9 mouse cellular contexts compared by ENCODE assay signal in genomic region chr4:130896372-130896771, GRCm38 (mm10). TPM values are rescaled to one million over a fixed set of nuclear protein-coding genes. Genes with fewer than 3 reads are reported as not detected.
DNase-seq lines count a peak whose midpoint lies in the region; ATAC-seq and TF ChIP-seq lines count a peak whose summit lies in the region.
"Had no signal": no experiment of that assay in that cellular context is flagged by ENCODE, and none has a peak within 500 bp of the region (broad histone marks: within the 10 kb centered on the region; RNA-seq: fewer than 3 reads in every experiment).

No protein-coding gene starts in this region.

- peaks cover 3% of the 10 kb centered on the region; the same call in 1 of the 2 replicates for H3K27me3 ChIP-seq in heart, embryonic 11.5 days (ENCODE audit: control insufficient read depth, insufficient read depth, low read length)
- 0 out of 2 replicates have a peak, but pooled peaks cover 4% of the 10 kb centered on the region for H3K27me3 ChIP-seq in liver, postnatal 0 days (ENCODE audit: insufficient read depth, low read length)
- no peaks in the 10 kb centered on the region for H3K27me3 ChIP-seq in intestine, embryonic 15.5 days (replicated peaks)

- H3K27ac ChIP-seq in heart, embryonic 11.5 days (ENCODE audit: low read depth, low read length) = no peak overlapping the region
- no peak overlapping the region for H3K27ac ChIP-seq in cortical plate, adult 2 months (ENCODE audit: insufficient read depth, low read length)
- H3K27ac ChIP-seq in liver, postnatal 0 days (ENCODE audit: low read depth) = no peak overlapping the region
- H3K27ac ChIP-seq in intestine, embryonic 15.5 days = no peak overlapping the region

- TF ChIP-seq EP300 in liver, postnatal 0 days (IDR thresholded peaks at IDR 0.05; ENCODE audit: low read depth) = no peak

- WGBS in heart, embryonic 11.5 days (ENCODE audit: insufficient replicate concordance) = 68% methylated on average over 2 of the region's 2 CpGs
- WGBS in liver, postnatal 0 days (ENCODE audit: insufficient replicate concordance) = 48% methylated on average over 2 of the region's 2 CpGs
- WGBS in intestine, embryonic 15.5 days = 73% methylated on average over 2 of the region's 2 CpGs

- no peak overlapping the region for H3K4me2 ChIP-seq in heart, embryonic 11.5 days
- no peak overlapping the region for H3K4me2 ChIP-seq in liver, postnatal 0 days (ENCODE audit: low read depth, low read length)
- H3K4me2 ChIP-seq in intestine, embryonic 15.5 days (replicated peaks) = no peak overlapping the region

- no peak for TF ChIP-seq POLR2A in cortical plate, adult 2 months (IDR thresholded peaks at IDR 0.05; ENCODE audit: extremely low read depth, insufficient read depth, low read length)

- peaks cover 7% of the 10 kb centered on the region; the same call in 1 of the 2 replicates for H3K4me1 ChIP-seq in heart, embryonic 11.5 days (ENCODE audit: control insufficient read depth, insufficient read depth, low read length)
- H3K4me1 ChIP-seq in cortical plate, adult 2 months (ENCODE audit: control insufficient read depth, insufficient read depth, low read length) = peaks cover 2% of the 10 kb centered on the region; the same call in 1 of the 2 replicates
- H3K4me1 ChIP-seq in liver, postnatal 0 days (ENCODE audit: insufficient read depth) = 0 out of 2 replicates have a peak, but pooled peaks cover 2% of the 10 kb centered on the region
- H3K4me1 ChIP-seq in intestine, embryonic 15.5 days (replicated peaks) = no peaks in the 10 kb centered on the region

- no peak for ATAC-seq in heart, embryonic 11.5 days (replicated peaks; ENCODE audit: insufficient number of reproducible peaks, low FRiP score, low TSS enrichment)
- ATAC-seq in liver, postnatal 0 days = no peak; the same call in 1 of the 2 replicates
- no peak for ATAC-seq in intestine, embryonic 15.5 days

- peak; percentile 51 to 59 for DNase-seq in heart, adult 18-20 months
- DNase-seq in right cerebral cortex, adult 18-20 months = peak; percentile 26
- no peak for DNase-seq in right cerebral cortex, postnatal 25 days
- peak; percentile 66 for DNase-seq in liver, postnatal 0 days
- DNase-seq in spleen, postnatal 10 days (ENCODE audit: low spot score in 2 of 2) = peak; percentile 49 to 80

- H3K4me3 ChIP-seq in heart, embryonic 11.5 days (ENCODE audit: low read depth, low read length) = no peak overlapping the region
- no peak overlapping the region for H3K4me3 ChIP-seq in cortical plate, adult 2 months (ENCODE audit: insufficient read depth, low read length)
- H3K4me3 ChIP-seq in liver, postnatal 0 days (ENCODE audit: low read depth, low read length) = no peak overlapping the region
- H3K4me3 ChIP-seq in intestine, embryonic 15.5 days (replicated peaks) = no peak overlapping the region
- H3K4me3 ChIP-seq: myocyte had no signal

- no peaks in the 10 kb centered on the region for H3K36me3 ChIP-seq in heart, embryonic 11.5 days (ENCODE audit: control insufficient read depth, insufficient read depth, low read length)
- no peaks in the 10 kb centered on the region for H3K36me3 ChIP-seq in liver, postnatal 0 days (replicated peaks; ENCODE audit: insufficient read depth, low read length)
- H3K36me3 ChIP-seq in intestine, embryonic 15.5 days = no peaks in the 10 kb centered on the region

- peak; percentile 68 for TF ChIP-seq CTCF in cortical plate, adult 2 months (IDR thresholded peaks at IDR 0.05; ENCODE audit: extremely low read depth, insufficient read depth, low read length)
- TF ChIP-seq CTCF in liver, postnatal 0 days (IDR thresholded peaks at IDR 0.05; ENCODE audit: low read depth) = peak; percentile 89

- no peak overlapping the region for H3K9ac ChIP-seq in heart, embryonic 11.5 days (ENCODE audit: low read depth, low read length)
- H3K9ac ChIP-seq in liver, postnatal 0 days (replicated peaks) = no peak overlapping the region
- no peak overlapping the region for H3K9ac ChIP-seq in intestine, embryonic 15.5 days

- H3K9me3 ChIP-seq in heart, embryonic 11.5 days (replicated peaks; ENCODE audit: control insufficient read depth, low read length) = no peaks in the 10 kb centered on the region
- no peaks in the 10 kb centered on the region for H3K9me3 ChIP-seq in liver, postnatal 0 days (ENCODE audit: low read length)
- no peaks in the 10 kb centered on the region for H3K9me3 ChIP-seq in intestine, embryonic 15.5 days

RNA-seq across cellular contexts. Expression of gene Laptm5, which starts 16.6 kb away (rescaled TPM):
- 10 to 100 TPM; 16.5 to 30.3 TPM for total RNA-seq in heart, adult 18-20 months (2021)
- polyA plus RNA-seq in heart, embryonic 11.5 days (2014; fragmentation: Nextera tagmentation; extraction: Ambion mirVana) = 15.0 and 18.2 TPM in 2 replicates
- polyA plus RNA-seq in cortical plate, adult 2 months (2012; rRNA removed) = 66.8 and 71.4 TPM in 2 replicates
- 109 and 113 TPM in 2 replicates for polyA plus RNA-seq in liver, postnatal 0 days (2015; fragmentation: Nextera tagmentation; extraction: Ambion mirVana)
- 37.9 and 42.4 TPM in 2 replicates for polyA plus RNA-seq in intestine, embryonic 15.5 days (2015; fragmentation: Nextera tagmentation; extraction: Ambion mirVana)

RNA-seq across cellular contexts. Expression of gene Matn1, which starts 47.8 kb away (rescaled TPM):
- not detected for total RNA-seq in heart, adult 18-20 months (2021)
- 0.39 TPM in 1 of 2 replicates, not detected in the other for polyA plus RNA-seq in heart, embryonic 11.5 days (2014; fragmentation: Nextera tagmentation; extraction: Ambion mirVana)
- 0.36 and 0.46 TPM in 2 replicates for polyA plus RNA-seq in cortical plate, adult 2 months (2012; rRNA removed)
- polyA plus RNA-seq in liver, postnatal 0 days (2015; fragmentation: Nextera tagmentation; extraction: Ambion mirVana) = 0.05 TPM in 1 of 2 replicates, not detected in the other
- 0.06 TPM in 1 of 2 replicates, not detected in the other for polyA plus RNA-seq in intestine, embryonic 15.5 days (2015; fragmentation: Nextera tagmentation; extraction: Ambion mirVana)
- polyA plus RNA-seq: myocyte had no signal
